Mouse (Mus musculus): ENCODE data around the gene Phf14.

DNA sequence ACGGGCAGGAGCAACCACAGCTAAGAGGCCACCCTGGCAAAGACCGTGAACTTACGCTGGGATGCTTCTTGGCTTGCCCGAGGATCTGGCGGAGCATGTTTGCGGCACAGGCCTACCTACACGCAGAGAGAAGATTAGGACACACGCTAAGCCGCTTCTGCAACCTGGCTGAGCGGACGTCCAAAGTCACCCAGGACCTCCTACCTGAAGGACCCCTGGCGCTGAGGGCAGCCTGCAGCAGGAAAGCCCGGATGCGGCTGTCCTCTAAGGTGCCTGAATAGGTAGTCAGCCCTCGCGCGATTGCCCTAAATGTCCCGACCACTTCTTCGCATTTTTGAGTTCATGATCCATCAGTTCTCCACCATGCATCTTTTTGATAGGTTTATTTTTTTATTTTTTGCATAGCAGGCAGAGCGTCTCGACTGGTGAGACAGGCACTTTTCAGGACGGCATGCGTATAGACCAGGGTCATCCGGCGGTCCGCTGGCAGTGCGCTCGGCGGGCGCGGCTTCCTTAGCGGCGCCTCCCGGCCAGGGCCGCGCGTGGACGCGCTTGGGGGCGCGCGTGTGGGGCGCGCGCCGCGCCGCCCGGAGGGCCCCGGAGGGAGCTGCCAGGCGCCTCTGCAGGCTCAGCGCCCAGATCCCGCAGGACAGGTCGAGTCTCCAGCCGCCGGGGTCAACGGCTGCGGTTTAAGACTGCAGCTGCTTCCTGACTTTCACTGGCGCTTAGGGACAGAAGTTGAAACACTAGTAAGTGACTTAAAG lies at the start of gene Phf14, which contains the start of gene Ndufa4:
- TF ChIP-seq CTCF (IDR thresholded peaks at IDR 0.05; ENCODE audit: low read depth, low read length) (no peak), EP300 (IDR thresholded peaks at IDR 0.05; ENCODE audit: insufficient read depth, low read depth, low read length) (no peak), POLR2A (IDR thresholded peaks at IDR 0.05; ENCODE audit: insufficient read depth, low read length) (peak; percentile 96)
